Mouse (Mus musculus): ENCODE measurements around the gene Neu2.

DNA sequence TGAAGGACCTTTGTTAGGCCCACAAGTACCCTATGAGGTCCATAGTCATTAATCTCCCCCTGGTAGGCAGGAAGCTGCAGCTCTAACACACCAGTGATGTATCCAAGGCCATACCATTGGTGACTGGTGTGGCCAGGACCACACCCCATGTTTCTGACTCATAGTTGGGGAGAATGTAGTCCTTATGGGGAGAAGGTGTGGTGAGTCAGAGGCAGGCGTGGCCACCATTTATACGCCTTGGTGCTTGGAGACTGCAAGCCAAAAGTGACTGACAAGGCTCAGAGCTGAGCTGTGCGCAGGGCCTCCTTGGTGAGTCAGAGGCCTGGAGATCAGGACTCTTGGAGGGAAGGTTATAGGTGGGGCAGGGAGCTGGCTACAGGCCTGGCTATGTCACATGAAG is 41.3 kb downstream of the Neu2 start:
- TF ChIP-seq CTCF (IDR thresholded peaks at IDR 0.05; ENCODE audit: insufficient read depth, low read length) (no peak), POLR2A (IDR thresholded peaks at IDR 0.05; ENCODE audit: borderline replicate concordance, extremely low read depth, low read depth, low read length) (no peak)

Measured in lung, adult 2 months (tissue).